Mouse (Mus musculus): ENCODE results near the gene Gm12185.

Gene Gm12185

DNA sequence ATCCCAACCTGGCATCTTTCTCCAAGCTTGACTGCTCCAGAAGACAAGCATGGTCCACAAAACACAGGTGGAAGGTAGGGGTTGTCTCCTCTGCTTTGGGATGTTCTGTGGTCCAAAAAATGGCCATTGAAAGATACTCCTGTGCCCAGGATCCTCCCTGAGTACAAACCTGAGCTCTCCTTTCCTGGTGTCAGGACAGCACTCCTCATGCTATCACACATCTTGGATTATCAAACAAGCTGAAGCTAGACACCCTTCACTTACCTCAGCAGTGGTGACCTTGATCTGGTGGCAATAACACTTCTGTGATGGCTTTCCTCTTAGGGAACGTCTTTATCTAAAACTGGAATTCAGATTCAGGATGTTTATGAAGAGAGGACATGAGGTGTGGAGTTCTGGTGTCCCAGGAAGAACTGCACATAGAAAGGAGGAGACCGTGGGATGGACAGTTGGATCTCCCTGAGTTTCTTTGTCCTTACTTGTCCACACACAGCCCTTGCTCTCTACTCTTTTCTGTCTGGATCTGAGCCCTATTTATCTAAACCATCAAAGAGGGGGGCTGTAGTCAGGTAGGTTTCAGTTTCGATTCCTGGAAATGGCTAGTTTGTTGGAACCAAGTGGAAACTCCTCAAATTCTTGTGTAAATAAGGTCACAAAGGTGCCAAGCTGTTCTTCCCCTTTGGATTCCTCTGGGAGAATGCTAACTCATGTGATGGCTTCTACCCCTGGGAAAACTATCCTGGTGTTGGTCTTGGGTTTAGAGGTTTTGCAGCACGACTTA, at the start of gene Gm12185:
Gene Gm12185, minus strand, starts transcription at position 487 of the 781 bp plus-strand sequence.
- WGBS = 71% methylated on average over 4 of the region's 4 CpGs

DNA sequence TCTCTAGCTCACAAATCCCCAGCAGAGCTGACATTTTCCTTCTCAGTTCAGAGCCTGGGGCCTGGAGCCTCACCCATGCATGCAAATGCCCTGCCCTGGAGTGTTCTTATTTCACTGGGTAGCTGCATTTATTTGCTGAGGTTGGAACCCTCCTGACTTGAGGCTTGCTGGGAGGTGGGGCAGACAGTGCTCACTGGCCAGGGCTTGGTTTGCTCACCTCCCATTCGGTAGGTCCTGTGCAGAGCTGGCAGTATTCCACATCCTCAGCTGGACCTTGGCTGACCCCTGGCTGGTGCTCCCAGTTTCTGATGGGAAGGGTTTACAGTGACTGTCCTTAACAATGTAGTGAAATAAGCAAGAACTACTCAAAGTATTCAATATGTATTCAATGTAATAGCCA, 14.8 kb upstream of the Gm12185 start:
- 47% methylated on average over 1 of the region's 1 CpGs for WGBS

DNA sequence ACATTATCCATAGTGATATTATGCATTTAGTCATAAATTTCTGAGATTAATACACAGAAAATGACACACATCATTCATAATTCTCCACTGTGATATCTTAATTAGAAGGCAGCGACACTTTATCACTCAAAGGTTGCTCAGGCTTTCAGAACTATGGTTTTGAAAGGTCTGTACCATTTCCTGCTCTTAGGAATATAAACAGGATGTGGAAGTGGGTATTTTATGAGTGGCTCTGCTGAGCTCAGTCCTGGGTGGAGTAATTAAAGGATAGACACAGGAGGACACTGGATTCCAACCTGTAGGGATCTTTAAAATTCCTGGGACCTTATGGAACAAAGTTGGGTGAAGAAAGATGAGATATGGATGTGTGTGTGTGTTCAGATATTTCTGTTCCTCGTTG, 14.3 kb upstream of the Gm12185 start:
- WGBS = 72% methylated on average over 2 of the region's 2 CpGs

DNA sequence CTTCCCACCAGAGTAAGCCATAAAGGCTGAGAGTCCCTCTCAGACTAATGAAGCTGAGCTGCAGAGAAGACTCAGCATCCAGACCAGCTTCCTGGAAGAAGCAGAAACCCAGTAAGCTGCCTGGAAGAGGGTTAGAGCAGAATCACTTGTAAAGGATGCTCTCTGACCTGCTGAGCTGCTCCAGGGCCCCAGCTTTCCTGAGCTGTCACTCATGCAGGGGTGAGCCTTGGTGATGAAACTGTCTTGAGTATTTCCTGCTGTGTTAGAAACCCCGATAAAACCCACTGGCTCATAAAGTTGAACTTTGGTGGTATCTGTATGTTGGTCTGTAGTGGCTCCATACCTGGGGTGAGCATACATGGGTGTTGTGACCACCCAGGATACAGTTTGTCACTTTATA, 8.4 kb upstream of the Gm12185 start:
- 87% methylated on average over 1 of the region's 1 CpGs for WGBS

DNA sequence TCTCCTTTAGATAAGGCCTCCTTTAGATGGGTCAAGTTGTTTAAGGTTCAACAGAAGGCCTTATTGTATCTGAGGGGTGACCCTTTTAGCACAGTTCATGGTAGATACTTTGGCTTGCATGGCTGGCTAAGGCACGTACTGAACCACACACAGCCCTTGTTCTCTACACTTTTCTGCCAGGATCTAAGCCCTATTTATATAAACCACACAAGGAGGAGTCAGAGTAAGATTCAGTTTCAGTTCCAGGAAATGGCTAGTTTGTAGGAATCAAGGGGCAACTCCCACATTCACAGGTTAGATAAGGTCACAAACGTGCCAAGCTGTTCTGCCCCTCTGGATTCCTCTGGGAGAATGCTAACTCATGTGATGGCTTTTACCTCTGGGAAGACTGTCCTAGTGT, 2.0 kb upstream of the Gm12185 start, which contains the start of gene Tgtp1:
Gene Tgtp1, minus strand, starts transcription at position 155 of the 400 bp plus-strand sequence.
- WGBS = 56% methylated on average over 2 of the region's 2 CpGs

DNA sequence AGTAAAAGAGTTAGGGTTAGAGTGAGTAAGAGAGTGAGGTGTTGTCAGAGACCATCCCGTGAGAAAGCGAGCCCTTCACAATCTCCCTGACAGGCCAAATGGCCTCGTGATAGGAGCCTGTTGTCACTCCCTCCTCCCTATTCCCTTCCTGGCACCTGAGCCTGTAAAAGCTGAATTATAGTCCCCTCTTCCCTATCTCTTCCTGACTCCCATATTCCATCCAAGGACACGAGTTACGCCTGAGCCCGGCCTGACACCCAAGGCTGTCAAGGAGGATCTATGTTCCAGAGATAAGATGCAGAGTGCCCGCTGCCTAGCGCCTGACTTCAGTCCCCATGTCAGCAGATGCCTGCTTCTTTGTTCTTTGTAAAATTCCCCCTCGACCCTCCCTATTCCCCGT, 1.3 kb upstream of the Gm12185 start:
- WGBS = 91% methylated on average over 10 of the region's 10 CpGs

DNA sequence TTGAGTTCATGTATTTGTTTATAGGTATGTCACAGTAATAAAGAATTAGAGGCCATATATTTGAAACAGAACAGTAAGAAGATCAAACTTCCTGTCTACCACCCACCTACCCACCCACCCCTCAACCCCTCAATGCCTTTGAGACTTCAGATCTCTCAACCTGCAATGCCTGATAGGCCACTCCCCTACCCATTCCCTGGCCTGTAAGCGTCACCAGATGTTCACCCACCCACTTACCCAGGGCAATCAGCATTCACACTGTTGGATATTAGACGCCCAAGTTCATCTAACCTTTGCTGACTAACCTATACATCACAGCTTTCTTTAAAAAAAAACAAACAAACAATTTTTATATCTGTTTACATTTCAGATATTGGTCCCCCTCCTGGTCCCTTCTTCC, 2.0 kb downstream of the Gm12185 start:
- 87% methylated on average over 2 of the region's 2 CpGs for WGBS

DNA sequence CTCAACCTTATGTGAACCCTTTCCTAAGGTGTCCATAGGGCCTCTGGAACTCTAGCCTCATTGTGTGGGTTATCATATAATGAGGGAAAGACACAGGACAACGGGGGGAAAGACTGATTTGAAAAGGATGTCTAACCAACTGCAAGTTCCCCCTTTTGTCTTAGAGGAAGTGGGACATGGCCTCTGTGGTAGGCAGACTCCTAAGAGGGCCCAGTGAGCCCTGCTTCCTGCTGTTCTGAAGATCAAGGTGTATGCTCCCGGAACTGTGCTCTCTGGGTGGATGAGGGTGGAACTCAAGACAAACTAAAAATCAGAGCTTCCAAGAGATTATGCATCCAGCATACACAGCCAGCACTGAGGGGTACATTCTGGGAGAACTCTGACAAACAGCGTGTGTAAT, 3.8 kb downstream of the Gm12185 start:
- WGBS = 81% methylated on average over 2 of the region's 3 CpGs

DNA sequence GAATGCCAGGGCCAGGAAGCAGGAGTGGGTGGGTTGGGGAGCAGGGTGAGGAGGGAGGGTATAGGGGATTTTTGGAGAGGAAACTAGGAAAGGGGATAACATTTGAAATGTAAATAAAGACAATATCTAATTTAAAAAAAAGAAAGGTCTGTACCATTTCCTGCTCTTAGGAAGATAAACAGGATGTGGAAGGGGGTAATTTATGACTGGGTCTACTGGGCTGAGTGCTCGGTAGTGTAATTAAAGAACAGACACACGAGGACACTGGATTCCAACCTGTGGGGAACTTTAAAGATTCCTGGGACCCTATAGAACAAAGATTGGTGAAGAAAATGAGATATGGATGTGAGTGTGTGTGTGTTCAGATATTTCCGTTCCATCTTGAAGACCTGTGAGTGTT, 9.2 kb downstream of the Gm12185 start:
- no CpG with 5 or more reads among the region's 3 CpGs for WGBS

DNA sequence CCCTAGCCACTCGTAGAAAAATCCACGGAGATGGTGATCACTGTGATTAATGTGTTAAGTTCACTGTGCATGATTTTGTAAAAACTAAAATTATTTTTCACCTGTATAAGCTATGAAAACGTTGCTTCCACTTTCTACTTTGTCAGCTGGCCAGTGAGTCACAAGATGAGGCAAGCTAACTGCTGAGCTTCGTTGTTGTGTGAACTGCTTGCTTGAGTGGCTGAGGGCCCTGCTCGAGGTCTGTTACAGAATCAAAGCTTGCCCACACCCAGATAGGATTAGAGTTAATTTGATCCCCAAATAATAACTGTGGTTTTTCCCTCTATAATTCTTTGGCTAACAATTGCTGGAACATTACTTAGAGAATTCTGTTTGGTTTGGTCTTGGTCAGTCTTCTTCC, 12.0 kb downstream of the Gm12185 start:
- WGBS = no CpG with 5 or more reads among the region's 5 CpGs

DNA sequence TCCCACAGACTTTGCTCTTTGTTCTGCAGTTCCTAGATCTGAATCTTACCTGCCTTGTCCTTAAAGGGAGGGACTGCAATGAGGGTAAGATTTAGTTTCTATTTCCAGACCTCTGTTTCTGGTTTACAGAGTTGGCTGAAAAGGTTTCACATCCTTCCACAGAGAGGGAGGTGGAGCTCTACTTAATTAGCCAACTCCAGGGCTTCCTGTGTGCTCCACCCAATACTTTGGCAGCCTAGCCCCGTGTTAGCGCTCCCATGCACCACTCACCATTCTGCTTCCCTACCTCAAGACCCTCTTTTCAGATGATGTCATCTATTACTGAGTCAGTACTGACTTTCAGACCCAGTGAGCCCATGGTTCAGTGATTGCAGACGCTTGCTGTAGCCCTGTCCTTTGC, 12.8 kb downstream of the Gm12185 start, which contains the start of gene 9930111J21Rik1:
Gene 9930111J21Rik1, minus strand, starts transcription at position 148 of the 400 bp plus-strand sequence.
- WGBS = no CpG with 5 or more reads among the region's 3 CpGs

DNA sequence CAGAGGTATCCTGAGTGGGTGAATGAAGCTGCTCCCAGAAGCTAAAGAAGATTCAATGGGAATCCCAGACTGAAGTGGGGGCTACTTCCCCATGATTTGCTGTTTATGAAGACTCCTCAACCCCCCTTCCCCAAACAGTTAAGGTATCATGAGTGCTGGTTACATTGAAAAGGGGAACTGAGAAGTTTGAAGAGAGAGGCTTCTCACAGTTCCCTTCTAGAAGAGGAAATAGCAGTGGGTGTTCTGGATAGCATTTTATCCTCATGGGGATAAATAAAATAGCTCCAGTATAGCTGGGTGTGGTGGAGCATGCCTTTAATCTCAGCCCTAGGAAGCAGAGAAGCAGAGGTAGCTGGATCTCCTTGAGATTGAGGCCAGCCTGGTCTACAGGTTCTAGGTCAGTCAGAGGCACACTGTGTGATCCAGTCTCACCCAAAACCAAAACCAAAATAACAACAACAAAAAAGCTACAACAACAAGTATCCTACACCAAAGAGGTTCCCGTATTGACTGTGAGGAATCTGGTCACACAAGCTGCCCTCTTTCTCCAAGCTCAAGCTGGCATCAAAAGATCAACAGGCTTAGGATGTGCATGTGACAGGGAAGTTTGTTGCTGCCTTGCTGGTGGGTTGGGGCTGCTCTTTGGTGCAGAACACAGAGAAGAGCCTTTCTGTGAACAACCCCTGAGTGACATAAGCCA, 13.6 kb downstream of the Gm12185 start, which contains the start of gene Olfr56:
Gene Olfr56, plus strand, starts transcription at position 650 of the 700 bp plus-strand sequence.
- WGBS = no CpG with 5 or more reads among the region's 1 CpGs

DNA sequence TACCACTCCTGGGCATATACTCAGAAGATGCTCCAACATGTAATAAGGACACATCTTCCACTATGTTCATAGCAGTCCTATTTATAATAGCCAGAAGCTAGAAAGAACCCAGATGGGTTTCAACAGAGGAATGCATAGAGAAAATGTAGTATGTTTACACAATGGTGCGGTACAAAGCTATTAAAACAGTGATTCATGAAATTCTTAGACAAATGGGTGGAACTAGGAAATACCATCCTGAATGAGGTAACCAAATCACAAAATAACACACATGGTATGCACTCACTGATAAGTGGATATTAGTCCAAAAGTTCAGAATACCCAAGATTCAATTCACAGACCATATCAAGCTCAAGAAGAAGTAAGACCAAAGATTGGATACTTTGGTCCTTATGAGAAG, 17.3 kb downstream of the Gm12185 start:
- WGBS = no CpG with 5 or more reads among the region's 1 CpGs

DNA sequence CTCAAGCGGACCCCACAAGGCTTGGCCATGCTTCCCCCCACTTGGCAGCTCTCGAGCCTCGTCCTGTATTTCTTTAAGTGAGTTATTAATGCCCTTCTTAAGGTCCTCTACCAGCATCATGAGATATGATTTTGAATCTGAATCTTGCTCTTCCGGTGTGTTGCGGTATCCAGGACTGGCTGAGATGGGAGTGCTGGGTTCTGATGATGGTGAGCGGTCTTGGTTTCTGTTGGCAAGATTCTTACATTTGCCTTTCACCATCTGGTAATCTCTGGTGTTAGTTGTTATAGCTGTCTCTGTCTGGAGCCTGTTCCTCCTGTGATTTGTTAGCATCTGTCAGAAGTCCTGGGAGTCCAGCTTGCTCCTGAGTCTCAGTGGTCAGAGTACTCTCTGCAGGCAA, 45.9 kb downstream of the Gm12185 start, which contains the start of gene Psme2b:
Gene Psme2b, minus strand, starts transcription at position 101 of the 400 bp plus-strand sequence.
- 97% methylated on average over 6 of the region's 6 CpGs for WGBS

DNA sequence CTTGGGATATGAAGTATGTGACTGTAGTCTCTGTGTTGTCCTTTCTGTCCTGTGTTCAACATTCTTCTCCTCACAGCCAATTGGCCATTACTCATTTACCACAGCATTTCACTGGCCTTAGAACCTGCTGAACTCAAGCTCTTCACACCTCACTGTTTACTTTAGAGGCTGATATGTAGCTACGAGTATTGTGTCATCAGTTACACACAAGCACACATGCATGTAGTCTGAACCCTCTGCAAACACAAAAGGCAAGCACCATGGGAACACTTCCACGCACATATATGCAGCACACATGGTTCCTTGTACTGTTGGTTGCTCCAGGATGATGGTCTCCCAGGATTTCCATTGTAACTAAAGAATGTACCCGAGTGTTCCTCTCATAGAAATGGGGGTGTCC, 56.7 kb downstream of the Gm12185 start:
- WGBS = 100% methylated on average over 1 of the region's 3 CpGs

DNA sequence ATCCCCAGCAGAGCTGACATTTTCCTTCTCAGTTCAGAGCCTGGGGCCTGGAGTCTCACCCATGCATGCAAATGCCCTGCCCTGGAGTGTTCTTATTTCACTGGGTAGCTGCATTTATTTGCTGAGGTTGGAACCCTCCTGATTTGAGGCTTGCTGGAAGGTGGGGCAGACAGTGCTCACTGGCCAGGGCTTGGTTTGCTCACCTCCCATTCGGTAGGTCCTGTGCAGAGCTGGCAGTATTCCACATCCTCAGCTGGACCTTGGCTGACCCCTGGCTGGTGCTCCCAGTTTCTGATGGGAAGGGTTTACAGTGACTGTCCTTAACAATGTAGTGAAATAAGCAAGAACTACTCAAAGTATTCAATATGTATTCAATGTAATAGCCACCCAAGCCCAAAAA, 58.1 kb downstream of the Gm12185 start:
- 71% methylated on average over 1 of the region's 1 CpGs for WGBS

DNA sequence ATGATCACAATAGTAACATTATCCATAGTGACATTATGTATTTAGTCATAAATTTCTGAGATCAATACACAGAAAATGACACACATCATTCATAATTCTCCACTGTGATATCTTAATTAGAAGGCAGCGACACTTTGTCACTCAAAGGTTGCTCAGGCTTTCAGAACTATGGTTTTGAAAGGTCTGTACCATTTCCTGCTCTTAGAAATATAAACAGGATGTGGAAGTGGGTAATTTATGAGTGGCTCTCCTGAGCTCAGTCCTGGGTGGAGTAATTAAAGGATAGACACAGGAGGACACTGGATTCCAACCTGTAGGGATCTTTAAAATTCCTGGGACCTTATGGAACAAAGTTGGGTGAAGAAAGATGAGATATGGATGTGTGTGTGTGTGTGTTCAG, 58.6 kb downstream of the Gm12185 start:
- WGBS = 66% methylated on average over 1 of the region's 1 CpGs

DNA sequence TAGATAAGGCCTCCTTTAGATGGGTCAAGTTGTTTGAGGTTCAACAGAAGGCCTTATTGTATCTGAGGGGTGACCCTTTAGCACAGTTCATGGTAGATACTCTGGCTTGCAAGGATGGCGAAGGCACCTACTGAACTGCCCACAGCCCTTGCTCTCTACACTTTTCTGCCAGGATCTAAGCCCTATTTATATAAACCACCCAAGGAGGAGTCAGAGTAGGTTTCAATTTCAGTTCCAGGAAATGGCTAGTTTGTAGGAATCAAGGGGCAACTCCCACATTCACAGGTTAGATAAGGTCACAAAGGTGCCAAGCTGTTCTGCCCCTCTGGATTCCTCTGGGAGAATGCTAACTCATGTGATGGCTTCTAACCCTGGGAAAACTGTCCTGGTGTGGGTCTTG, 64.0 kb downstream of the Gm12185 start:
- WGBS = 91% methylated on average over 1 of the region's 1 CpGs

DNA sequence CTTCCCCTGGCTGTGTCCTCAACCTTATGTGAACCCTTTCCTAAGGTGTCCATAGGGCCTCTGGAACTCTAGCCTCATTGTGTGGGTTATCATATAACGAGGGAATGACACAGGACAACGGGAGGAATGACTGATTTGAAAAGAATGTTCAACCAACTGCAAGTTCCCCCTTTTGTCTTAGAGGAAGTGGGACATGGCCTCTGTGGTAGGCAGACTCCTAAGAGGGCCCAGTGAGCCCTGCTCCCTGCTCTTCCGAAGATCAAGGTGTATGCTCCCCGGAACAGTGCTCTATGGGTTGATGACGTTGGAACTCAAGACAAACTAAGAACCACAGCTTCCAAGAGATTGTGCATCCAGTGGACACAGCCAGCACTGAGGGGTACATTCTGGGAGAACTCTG, 68.2 kb downstream of the Gm12185 start:
- 78% methylated on average over 5 of the region's 5 CpGs for WGBS

DNA sequence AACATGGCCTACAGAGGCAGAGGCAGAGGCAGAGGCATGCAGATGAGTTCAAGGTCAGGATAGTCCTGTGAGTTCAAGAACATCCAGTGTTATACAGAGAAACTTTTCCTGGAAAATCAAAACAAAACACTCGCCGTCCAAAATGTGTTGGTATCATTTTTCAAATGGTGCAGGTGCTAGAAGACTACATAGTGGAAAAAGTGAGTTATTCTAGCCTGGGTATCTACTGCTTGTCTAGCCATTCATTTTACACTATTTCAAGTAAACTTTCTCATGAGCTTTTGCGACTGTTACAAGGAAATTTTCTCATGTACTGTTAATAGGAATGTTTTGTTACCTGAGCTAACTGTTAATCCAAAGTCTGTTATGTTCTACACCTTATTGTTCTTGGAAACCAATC, 73.6 kb downstream of the Gm12185 start:
- 82% methylated on average over 3 of the region's 3 CpGs for WGBS

DNA sequence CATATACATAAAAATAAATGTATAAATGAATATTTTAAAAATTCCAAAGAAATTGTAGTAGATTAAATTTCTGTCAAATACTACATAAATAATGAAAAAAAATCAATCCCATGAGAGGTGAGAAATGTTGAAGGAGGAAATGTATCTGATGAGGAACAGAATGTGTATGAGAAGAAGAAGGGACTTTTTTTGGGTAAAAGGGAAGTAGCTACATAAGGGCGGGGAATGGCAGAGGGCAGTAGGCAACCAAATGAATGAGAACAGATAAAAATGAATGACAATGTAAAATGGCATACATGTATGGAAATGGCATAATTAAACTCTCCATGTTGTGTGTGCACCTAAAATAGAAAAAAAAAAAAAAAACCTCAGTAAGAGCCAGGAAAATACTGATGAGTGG, 78.4 kb downstream of the Gm12185 start:
- 100% methylated on average over 1 of the region's 1 CpGs for WGBS

DNA sequence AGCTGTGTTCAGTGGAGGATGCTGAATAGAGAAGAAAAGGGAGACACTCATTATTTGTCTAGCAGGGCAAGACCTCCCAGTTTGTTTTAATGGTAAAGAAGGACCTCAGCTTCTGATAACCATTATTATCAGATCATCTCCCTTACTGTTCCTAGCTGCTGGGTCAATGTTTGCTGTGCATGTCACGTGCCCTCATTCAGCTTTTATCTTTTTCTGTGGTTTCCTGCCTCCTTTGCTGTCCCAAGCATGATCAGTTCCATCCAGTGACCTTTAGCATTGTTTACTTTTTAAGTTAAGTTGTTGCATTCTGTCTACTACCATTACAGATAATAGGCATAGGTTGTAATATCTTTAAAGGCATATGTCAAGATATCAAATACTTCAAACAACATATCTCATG, 83.6 kb downstream of the Gm12185 start:
- WGBS = 80% methylated on average over 1 of the region's 1 CpGs

DNA sequence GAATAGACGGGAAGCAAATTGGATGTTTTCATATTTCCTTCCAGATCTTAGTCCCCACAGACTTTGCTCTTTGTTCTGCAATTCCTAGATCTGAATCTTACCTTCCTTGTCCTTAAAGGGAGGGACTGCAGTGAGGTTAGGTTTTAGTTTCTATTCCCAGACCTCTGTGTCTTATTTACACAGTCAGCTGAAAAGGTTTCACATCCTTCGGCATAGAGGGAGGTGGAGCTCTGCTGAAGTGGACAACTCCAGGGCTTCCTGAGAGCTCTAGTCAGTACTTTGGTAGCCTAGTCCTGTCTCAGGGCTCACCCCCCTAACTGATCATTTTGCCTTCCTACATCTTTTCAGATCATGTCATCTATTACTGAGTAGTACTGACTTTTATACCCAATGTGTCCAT, 90.0 kb downstream of the Gm12185 start, which contains the start of gene Gm5431:
Gene Gm5431, minus strand, starts transcription at position 194 of the 400 bp plus-strand sequence.
- 74% methylated on average over 2 of the region's 2 CpGs for WGBS
